Mouse (Mus musculus) liver, adult 2 months (tissue): ENCODE measurements around the gene Trank1. TPM values are rescaled to one million over a fixed set of nuclear protein-coding genes. Genes with fewer than 3 reads are reported as not detected.

ENCODE experiments used
- DNase-seq: peaks from one replicate; pipeline ENCODE4 v3.0.0-alpha.2; 2011; ENCODE audit warnings: low read depth, low spot score; ENCODE audit errors: extremely low read depth
- H3K27ac ChIP-seq: fragments of 200-500 bp; replicated peaks from 2 replicates; pipeline ENCODE4 v1.5.1; 2012; ENCODE audit warnings: low read depth, mild to moderate bottlenecking, control low read depth, inconsistent platforms, low read length; ENCODE audit not compliant: insufficient read depth
- H3K27me3 ChIP-seq: fragments of 200-500 bp; 2 replicates; pipeline ENCODE4 v1.6.1; 2012; ENCODE audit warnings: mild to moderate bottlenecking, moderate library complexity, low read length, inconsistent platforms; ENCODE audit not compliant: control insufficient read depth, insufficient read depth
- H3K36me3 ChIP-seq: fragments of 200-500 bp; 2 replicates; pipeline ENCODE4 v1.6.1; 2012; ENCODE audit warnings: low read length, inconsistent platforms; ENCODE audit not compliant: control insufficient read depth, insufficient read depth
- H3K4me1 ChIP-seq: fragments of 200-500 bp; 2 replicates; pipeline ENCODE4 v1.6.1; 2011; ENCODE audit warnings: low read length; ENCODE audit not compliant: control insufficient read depth, insufficient read depth
- H3K4me3 ChIP-seq: fragments of 200-500 bp; 2 replicates; pipeline ENCODE4 v1.5.1; 2011; ENCODE audit warnings: low read depth, mild to moderate bottlenecking, control low read depth, low read length, moderate library complexity; ENCODE audit not compliant: insufficient read depth
- H3K79me2 ChIP-seq: fragments of 200-500 bp; 2 replicates; pipeline ENCODE4 v1.6.1; 2012; ENCODE audit warnings: inconsistent platforms, mild to moderate bottlenecking, low read length, moderate library complexity; ENCODE audit not compliant: control insufficient read depth, insufficient read depth
- H3K9ac ChIP-seq: fragments of 200-500 bp; 2 replicates; pipeline ENCODE4 v1.6.1; 2012; ENCODE audit warnings: low read depth, mild to moderate bottlenecking, control low read depth, inconsistent platforms, low read length
- CTCF ChIP-seq: fragments of 200-500 bp; IDR thresholded peaks from 2 replicates; pipeline ENCODE4 v1.5.1; 2011; ENCODE audit warnings: low read depth, low read length, control low read depth
- POLR2A ChIP-seq: fragments of 200-500 bp; IDR thresholded peaks from 2 replicates; pipeline ENCODE4 v1.6.1; 2011; ENCODE audit warnings: low read length, control low read depth; ENCODE audit not compliant: insufficient read depth; ENCODE audit errors: extremely low read depth
- WGBS: fragments of 180-500 bp; shearing (Covaris S2); methylation state at CpG from one replicate; pipeline ENCODE4 v1.1.7; 2018; 5-methylcytosine and 5-hydroxymethylcytosine counted together
- polyA plus RNA-seq: library from polyadenylated mRNA; depleted of rRNA; stranded (reverse); fragments of >200 nt; gene quantifications from 2 replicates; pipeline ENCODE4 v1.2.3, GENCODE M21; 2012
- total RNA-seq: library from RNA; depleted of rRNA; stranded (reverse); fragments of >200 nt; gene quantifications from 2 replicates; pipeline ENCODE4 v1.2.3, GENCODE M21; 2014

Trank1 gene
- total and polyA plus RNA-seq, 2 experiments, result under 0.01 TPM; not detected in 1

DNA sequence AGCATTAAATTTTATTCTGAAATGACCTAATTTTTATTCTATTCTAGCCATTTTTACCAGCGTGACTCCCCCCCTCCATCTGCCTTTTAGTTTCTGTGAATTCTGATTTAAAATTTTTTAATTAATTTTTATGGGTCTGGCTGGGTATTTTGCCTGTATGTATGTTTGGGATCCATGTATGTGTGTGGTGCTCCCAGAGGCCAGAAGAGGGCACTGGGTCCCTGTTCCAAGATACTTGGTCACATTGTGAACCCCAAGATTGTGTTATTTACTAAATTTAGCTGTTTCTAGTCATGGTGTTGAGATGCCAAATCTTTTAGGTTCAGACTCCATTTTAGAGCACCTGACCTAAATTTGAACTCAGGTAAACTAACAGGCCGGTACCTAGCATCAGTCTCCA is 25.1 kb upstream of the Trank1 start:
- Histone ChIP-seq H3K9ac (no peak overlapping the region), H3K36me3 (no peaks in the 10 kb centered on the region), H3K27me3 (no peaks in the 10 kb centered on the region), H3K4me3 (no peak overlapping the region), H3K27ac (no peak overlapping the region), H3K4me1 (peaks cover 1% of the 10 kb centered on the region; the same call in 1 of the 2 replicates), H3K79me2 (no peaks in the 10 kb centered on the region)
- DNase-seq, result no peak
- TF ChIP-seq POLR2A (no peak), CTCF (no peak)
- 79% methylated on average over 2 of the region's 2 CpGs for WGBS

GRCm38 (mm10) chr9:111287956-111288355 is 23.6 kb upstream of the Trank1 start:
- no peaks in the 10 kb centered on the region for H3K27me3 ChIP-seq
- no peak for DNase-seq
- peaks cover 1% of the 10 kb centered on the region; the same call in 1 of the 2 replicates for H3K4me1 ChIP-seq
- WGBS, result 92% methylated on average over 4 of the region's 4 CpGs
- TF ChIP-seq CTCF, result no peak
- no peak for TF ChIP-seq POLR2A
- no peaks in the 10 kb centered on the region for H3K79me2 ChIP-seq
- H3K4me3 ChIP-seq, result no peak overlapping the region
- H3K36me3 ChIP-seq, result no peaks in the 10 kb centered on the region
- no peak overlapping the region for H3K27ac ChIP-seq
- no peak overlapping the region for H3K9ac ChIP-seq

- Histone ChIP-seq H3K4me3 (peak overlapping the region; percentile 17; the same call in 1 of the 2 replicates), H3K27ac (no peak overlapping the region), H3K27me3 (no peaks in the 10 kb centered on the region), H3K4me1 (peaks cover 1% of the 10 kb centered on the region; the same call in 1 of the 2 replicates), H3K79me2 (no peaks in the 10 kb centered on the region), H3K36me3 (no peaks in the 10 kb centered on the region), H3K9ac (no peak overlapping the region)
- 52% methylated on average over 9 of the region's 9 CpGs for WGBS
- no peak for DNase-seq
- TF ChIP-seq POLR2A, result no peak
- TF ChIP-seq CTCF, result no peak
These were observed 22.2 kb upstream of the Trank1 start for GRCm38 (mm10) chr9:111289294-111289831.

GRCm38 (mm10) chr9:111289832-111290339 is 21.7 kb upstream of the Trank1 start:
- no peaks in the 10 kb centered on the region for H3K36me3 ChIP-seq
- no peak overlapping the region for H3K27ac ChIP-seq
- no peaks in the 10 kb centered on the region for H3K79me2 ChIP-seq
- peaks cover 1% of the 10 kb centered on the region; the same call in 1 of the 2 replicates for H3K4me1 ChIP-seq
- no peak for TF ChIP-seq POLR2A
- peak; percentile 100 for TF ChIP-seq CTCF
- no peaks in the 10 kb centered on the region for H3K27me3 ChIP-seq
- peak; percentile 81 for DNase-seq
- 17% methylated on average over 21 of the region's 21 CpGs for WGBS
- peak overlapping the region; percentile 17; the same call in 1 of the 2 replicates for H3K4me3 ChIP-seq
- H3K9ac ChIP-seq, result peak overlapping the region; percentile 20; the same call in 1 of the 2 replicates

DNA sequence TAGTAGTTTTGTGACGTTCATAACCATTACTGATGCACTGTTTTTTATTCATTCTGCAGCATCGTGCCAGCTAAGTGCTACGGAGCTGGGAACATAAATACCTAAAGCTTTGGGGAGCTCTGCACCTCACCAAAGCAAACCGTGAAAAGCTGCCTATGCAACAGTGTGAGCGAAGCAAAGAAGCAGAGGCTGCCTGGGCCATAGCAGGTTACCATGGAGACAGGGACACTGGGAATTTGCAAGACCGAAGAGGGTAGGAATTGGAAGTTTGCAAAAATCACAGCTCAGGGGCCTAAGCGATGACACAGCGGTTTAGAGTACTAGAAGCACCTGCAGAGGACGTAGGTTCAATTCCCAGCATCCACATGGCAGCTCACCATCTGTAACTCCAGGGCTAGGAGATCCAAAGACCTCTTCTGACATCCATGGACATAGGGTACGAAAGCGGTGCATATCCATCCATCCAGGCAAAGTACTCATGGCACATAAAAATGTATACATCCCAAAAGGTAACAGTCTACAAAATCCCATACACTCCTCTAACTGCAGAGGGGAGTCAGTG is 20.9 kb upstream of the Trank1 start:
- Histone ChIP-seq H3K27ac (no peak overlapping the region), H3K27me3 (no peaks in the 10 kb centered on the region), H3K36me3 (no peaks in the 10 kb centered on the region), H3K4me1 (peaks cover 1% of the 10 kb centered on the region; the same call in 1 of the 2 replicates), H3K79me2 (no peaks in the 10 kb centered on the region), H3K9ac (no peak overlapping the region), H3K4me3 (no peak overlapping the region)
- 83% methylated on average over 11 of the region's 11 CpGs for WGBS
- TF ChIP-seq CTCF, result no peak
- no peak for TF ChIP-seq POLR2A
- no peak for DNase-seq

DNA sequence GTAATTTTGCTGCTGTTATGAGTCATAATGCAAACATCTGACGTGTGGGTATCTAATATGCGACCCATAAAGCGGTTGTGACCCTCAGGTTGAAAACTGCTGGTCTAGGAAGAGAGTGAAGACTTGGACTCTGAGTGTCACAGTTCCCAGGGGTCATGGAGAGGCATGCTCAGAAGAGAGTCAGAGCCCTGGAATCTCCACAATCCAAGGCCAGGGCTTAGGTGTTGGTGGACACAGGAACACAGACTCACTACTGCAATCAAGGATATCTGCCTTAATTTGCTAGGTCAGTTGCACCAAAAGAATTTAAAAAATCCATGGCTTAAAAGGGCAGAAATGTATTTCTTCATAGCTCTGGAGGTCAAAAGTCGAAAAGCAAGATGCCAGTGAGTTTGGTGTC is 18.3 kb upstream of the Trank1 start:
- TF ChIP-seq CTCF (no peak), POLR2A (no peak)
- Histone ChIP-seq H3K9ac (no peak overlapping the region), H3K27me3 (no peaks in the 10 kb centered on the region), H3K4me1 (peaks cover 1% of the 10 kb centered on the region; the same call in 1 of the 2 replicates), H3K36me3 (no peaks in the 10 kb centered on the region), H3K79me2 (no peaks in the 10 kb centered on the region), H3K4me3 (no peak overlapping the region), H3K27ac (no peak overlapping the region)
- DNase-seq, result no peak
- WGBS, result 81% methylated on average over 4 of the region's 4 CpGs
